Mouse (Mus musculus): ENCODE data around the gene Macc1.

The Macc1 gene

DNA sequence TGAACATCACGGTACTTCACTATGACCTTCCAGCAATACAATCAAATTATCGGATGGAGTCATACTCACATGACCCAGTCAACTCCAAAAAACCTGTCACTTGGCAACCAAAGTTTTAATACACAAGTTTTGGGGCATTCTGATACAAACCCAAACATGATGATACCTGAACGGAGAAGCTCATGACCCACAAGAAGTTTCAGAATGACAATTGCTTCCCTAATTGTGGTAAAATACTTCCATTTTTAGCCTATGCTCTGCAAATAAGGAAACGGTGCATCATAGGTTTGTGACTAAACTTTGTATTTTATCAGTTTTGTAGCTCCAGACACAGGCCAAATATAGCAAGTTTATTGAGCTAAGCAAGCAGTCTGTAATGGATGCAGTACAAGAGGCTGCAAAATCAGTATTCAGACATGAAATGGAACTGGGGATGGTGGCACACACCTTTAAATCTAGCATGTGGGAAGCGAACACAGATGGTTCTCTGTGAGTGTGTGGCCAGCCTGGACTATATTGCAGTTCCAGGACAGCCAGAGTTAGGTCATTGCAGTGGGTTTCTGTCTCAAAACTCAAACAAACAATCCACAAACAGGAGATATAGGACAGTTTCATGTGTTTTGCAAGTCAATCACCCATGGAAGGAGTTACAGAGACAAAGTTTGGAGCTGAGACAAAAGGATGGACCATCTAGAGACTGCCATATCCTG, 170.0 kb downstream of the Macc1 start:
- DNase-seq (ENCODE audit: low read depth): no peak

GRCm38 (mm10) chr12:119511145-119511544, 197.1 kb downstream of the Macc1 start:
- DNase-seq (ENCODE audit: low read depth): no peak
